Mouse (Mus musculus) gastrocnemius, adult 8-10 months (tissue): ENCODE results near the gene 4921507P07Rik. TPM values are rescaled to one million over a fixed set of nuclear protein-coding genes. Genes with fewer than 3 reads are reported as not detected.

ENCODE experiments used
- microRNA-seq: library from miRNA; unstranded; fragments of <30 nt; microRNA quantifications from one replicate; pipeline ENCODE4 v1.2.0, GENCODE M21; 2022
- total RNA-seq, 4 experiments: library from RNA; stranded (reverse); gene quantifications; 2 replicates each; pipeline ENCODE4 v1.2.4; 2022

The 4921507P07Rik gene
- total RNA-seq, 4 experiments from 2014 or later = 0.49 to 0.78 (median 0.63) TPM

Small RNA genes within 50 kb of the gene (microRNA-seq; reads per million reads assigned to microRNA genes)
- gene Mir6371 = not detected

Other genes with a start within 250 kb of the 4921507P07Rik start
- gene Osbpl3, start 140.4 kb downstream of the 4921507P07Rik start, total RNA-seq = 1 to 10 TPM; 1.7 to 3.2 (median 2.3) TPM
- gene Cycs, start 30.1 kb downstream of the 4921507P07Rik start, total RNA-seq = 10 to 100 TPM; 72.2 to 82.1 (median 74.0) TPM
- not detected for gene Npvf, start 57.8 kb upstream of the 4921507P07Rik start, total RNA-seq